ENCODE assay signal across 10 mouse cellular contexts in the genomic region with DNA sequence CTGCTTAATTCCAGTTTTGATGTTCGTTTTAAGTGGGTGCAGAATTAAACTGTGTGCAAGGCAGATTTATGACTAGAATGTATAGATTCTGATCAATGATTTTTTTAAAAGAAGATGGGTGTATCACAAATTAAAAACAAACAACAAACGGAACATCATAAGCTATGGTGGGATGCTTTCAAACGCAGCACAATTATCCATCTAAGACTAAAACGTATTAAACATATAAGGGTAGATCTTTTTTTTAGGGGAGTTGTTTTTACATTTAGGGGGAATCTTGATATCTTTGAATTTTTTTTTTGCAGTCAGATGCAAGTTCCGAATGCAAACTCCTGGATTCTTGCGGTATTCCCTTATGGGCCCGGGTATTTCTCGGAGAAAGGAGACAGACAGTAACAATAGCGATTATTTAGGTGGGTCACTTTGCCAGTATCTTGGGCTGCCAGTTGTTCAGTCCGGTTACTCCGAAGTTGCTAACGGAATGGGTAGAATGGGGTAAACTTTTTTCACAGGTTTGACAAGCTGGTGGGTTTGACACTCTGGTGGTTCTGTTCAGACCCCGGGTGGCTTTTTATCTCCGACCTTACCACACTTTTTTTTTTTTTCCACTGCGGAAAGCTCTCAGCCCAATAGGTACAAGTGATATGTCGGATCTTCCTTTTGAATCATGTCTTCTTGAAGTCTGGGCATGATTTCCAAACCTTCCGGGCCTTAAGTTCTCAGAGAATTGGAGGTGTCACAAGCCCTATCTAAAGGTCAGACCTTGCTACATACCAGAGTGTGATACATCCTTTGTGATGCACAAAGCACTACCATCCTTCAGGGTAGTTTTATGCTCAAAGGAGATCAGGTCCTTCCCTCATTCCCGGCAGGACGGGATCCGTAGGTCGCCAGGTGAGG. TPM values are rescaled to one million over a fixed set of nuclear protein-coding genes. Genes with fewer than 3 reads are reported as not detected.
DNase-seq lines count a peak whose midpoint lies in the region; ATAC-seq and TF ChIP-seq lines count a peak whose summit lies in the region.
"Had no signal": no experiment of that assay in that cellular context is flagged by ENCODE, and none has a peak within 500 bp of the region (broad histone marks: within the 10 kb centered on the region; RNA-seq: fewer than 3 reads in every experiment).

No protein-coding gene starts in this region.

- H3K4me1 ChIP-seq in kidney, embryonic 15.5 days: peaks cover 21% of the 10 kb centered on the region
- H3K4me1 ChIP-seq in forebrain, embryonic 13.5 days: peaks cover 32% of the 10 kb centered on the region
- peaks cover 9% of the 10 kb centered on the region; the same call in 1 of the 2 replicates for H3K4me1 ChIP-seq in midbrain, embryonic 15.5 days
- H3K4me1 ChIP-seq in thymus, adult 2 months (replicated peaks; ENCODE audit: control insufficient read depth, insufficient read depth, low read length): no peaks in the 10 kb centered on the region

- peak overlapping the region; percentile 54 for H3K4me2 ChIP-seq in kidney, embryonic 15.5 days
- peak overlapping the region; percentile 38 for H3K4me2 ChIP-seq in forebrain, embryonic 13.5 days
- no peak overlapping the region for H3K4me2 ChIP-seq in midbrain, embryonic 15.5 days

- TF ChIP-seq CTCF in thymus, adult 2 months (IDR thresholded peaks at IDR 0.05; ENCODE audit: borderline replicate concordance, control insufficient read depth, extremely low read depth, insufficient read depth, low read length, poor library complexity): no peak

- no peak for DNase-seq in kidney, adult 8-10 months
- DNase-seq in ZHBTc4 (ENCODE audit: low read depth, low spot score): peak; percentile 42
- DNase-seq in urinary bladder, postnatal 10 days (ENCODE audit: low spot score): no peak
- no peak for DNase-seq in thymus, adult 2 months
- DNase-seq: layer of hippocampus, postnatal 36 days had no signal

- peak overlapping the region; percentile 89; the same call in 1 of the 2 replicates for H3K27ac ChIP-seq in kidney, embryonic 15.5 days
- H3K27ac ChIP-seq in forebrain, embryonic 13.5 days: 0 out of 2 replicates have a peak overlapping the region, but pooled peaks have one; percentile 31
- H3K27ac ChIP-seq in midbrain, embryonic 15.5 days: no peak overlapping the region
- H3K27ac ChIP-seq in thymus, adult 2 months (ENCODE audit: control insufficient read depth, insufficient read depth, low read length): no peak overlapping the region

- no peak for ATAC-seq in kidney, embryonic 15.5 days (replicated peaks; ENCODE audit: low FRiP score)
- no peak for ATAC-seq in forebrain, embryonic 13.5 days
- no peak for ATAC-seq in midbrain, embryonic 15.5 days (replicated peaks)

- TF ChIP-seq POLR2A in thymus, adult 2 months (IDR thresholded peaks at IDR 0.05; ENCODE audit: control insufficient read depth, extremely low read depth, insufficient read depth, low read length, poor library complexity): no peak

- no peaks in the 10 kb centered on the region for H3K36me3 ChIP-seq in kidney, embryonic 15.5 days
- H3K36me3 ChIP-seq in forebrain, embryonic 13.5 days (ENCODE audit: poor library complexity, severe bottlenecking): no peaks in the 10 kb centered on the region
- no peaks in the 10 kb centered on the region for H3K36me3 ChIP-seq in midbrain, embryonic 15.5 days (replicated peaks)
- H3K36me3 ChIP-seq in thymus, adult 2 months (ENCODE audit: control insufficient read depth, insufficient read depth, low read length): no peaks in the 10 kb centered on the region

- H3K27me3 ChIP-seq in kidney, embryonic 15.5 days: peaks cover 87% of the 10 kb centered on the region
- peaks cover 86% of the 10 kb centered on the region for H3K27me3 ChIP-seq in forebrain, embryonic 13.5 days
- H3K27me3 ChIP-seq in midbrain, embryonic 15.5 days (replicated peaks): peaks cover 71% of the 10 kb centered on the region
- H3K27me3 ChIP-seq in thymus, adult 2 months (ENCODE audit: control insufficient read depth, insufficient read depth, low read length): peaks cover 46% of the 10 kb centered on the region

- WGBS in kidney, embryonic 15.5 days: 2% methylated on average over 21 of the region's 21 CpGs
- 2% methylated on average over 21 of the region's 21 CpGs for WGBS in forebrain, embryonic 13.5 days
- WGBS in midbrain, embryonic 15.5 days: 2% methylated on average over 21 of the region's 21 CpGs
- WGBS in thymus, adult 2 months: 7% methylated on average over 21 of the region's 21 CpGs

- H3K9me3 ChIP-seq in kidney, embryonic 15.5 days (replicated peaks): no peaks in the 10 kb centered on the region
- H3K9me3 ChIP-seq in forebrain, embryonic 13.5 days (replicated peaks): no peaks in the 10 kb centered on the region
- H3K9me3 ChIP-seq in midbrain, embryonic 15.5 days: no peaks in the 10 kb centered on the region

- peak overlapping the region; percentile 36 for H3K4me3 ChIP-seq in kidney, embryonic 15.5 days (replicated peaks)
- peak overlapping the region; percentile 23 for H3K4me3 ChIP-seq in forebrain, embryonic 13.5 days
- H3K4me3 ChIP-seq in midbrain, embryonic 15.5 days: 0 out of 2 replicates have a peak overlapping the region, but pooled peaks have one; percentile 0
- H3K4me3 ChIP-seq in thymus, adult 2 months (ENCODE audit: control insufficient read depth, insufficient read depth, low read length): no peak overlapping the region

- H3K9ac ChIP-seq in kidney, embryonic 15.5 days: peak overlapping the region; percentile 26
- no peak overlapping the region for H3K9ac ChIP-seq in forebrain, embryonic 13.5 days
- no peak overlapping the region for H3K9ac ChIP-seq in midbrain, embryonic 15.5 days

RNA-seq across cellular contexts. Expression of a gene that starts 5.5 kb away (rescaled TPM):
- polyA plus RNA-seq in kidney, embryonic 15.5 days (2015; fragmentation: Nextera tagmentation; extraction: Ambion mirVana): 10.7 and 11.8 TPM in 2 replicates
- polyA plus RNA-seq in forebrain, embryonic 13.5 days (2015; fragmentation: Nextera tagmentation; extraction: Ambion mirVana): 2.0 and 7.6 TPM in 2 replicates
- 2.1 and 3.8 TPM in 2 replicates for polyA plus RNA-seq in midbrain, embryonic 15.5 days (2015; fragmentation: Nextera tagmentation; extraction: Ambion mirVana)
- not detected in 2 replicates for polyA plus RNA-seq in thymus, adult 2 months (2012; rRNA removed)
- polyA plus RNA-seq: heart, embryonic 14.5 days; liver, embryonic 16.5 days had no signal

Comparison
In these comparisons a context has a peak if more than half of its experiments do, and no peak if none do; other contexts are left out.
1. H3K27ac ChIP-seq: peak in kidney, embryonic 15.5 days (single experiment) and forebrain, embryonic 13.5 days (single experiment); none in midbrain, embryonic 15.5 days (single experiment) and thymus, adult 2 months (single experiment).